Mouse (Mus musculus) liver, embryonic 16.5 days (tissue): ENCODE results near the gene Hcar1. TPM values are rescaled to one million over a fixed set of nuclear protein-coding genes. Genes with fewer than 3 reads are reported as not detected.

Experiments used
- ATAC-seq: fragments of 200-750 bp; cut with Nextera tagmentation; 2 replicates; pipeline ENCODE4 v1.8.0; 2017; ENCODE audit warnings: low read depth, mild to moderate bottlenecking, moderate number of reproducible peaks, moderate library complexity
- H3K27ac ChIP-seq: fragments of 300-500 bp; sonication (generic); 2 replicates; pipeline ENCODE4 v1.5.1; 2014; ENCODE audit warnings: mild to moderate bottlenecking, low read length
- H3K27me3 ChIP-seq: fragments of 300-500 bp; sonication (generic); 2 replicates; pipeline ENCODE4 v1.6.1; 2014; ENCODE audit warnings: low read depth, low read length, mixed read lengths; ENCODE audit not compliant: control insufficient read depth, insufficient read depth
- H3K36me3 ChIP-seq: fragments of 300-500 bp; sonication (generic); 2 replicates; pipeline ENCODE4 v1.6.1; 2014; ENCODE audit warnings: mild to moderate bottlenecking; ENCODE audit not compliant: control insufficient read depth, insufficient read depth
- H3K4me1 ChIP-seq: fragments of 300-500 bp; sonication (generic); 2 replicates; pipeline ENCODE4 v1.6.1; 2014; ENCODE audit warnings: low read depth, low read length, mixed read lengths; ENCODE audit not compliant: control insufficient read depth
- H3K4me2 ChIP-seq: fragments of 300-500 bp; sonication (generic); 2 replicates; pipeline ENCODE4 v1.6.1; 2014; ENCODE audit warnings: low read depth, low read length, mixed read lengths
- H3K4me3 ChIP-seq: fragments of 300-500 bp; sonication (generic); 2 replicates; pipeline ENCODE4 v1.5.1; 2014; ENCODE audit warnings: low read depth, mild to moderate bottlenecking, low read length
- H3K9ac ChIP-seq: fragments of 300-500 bp; sonication (generic); 2 replicates; pipeline ENCODE4 v1.6.1; 2014; ENCODE audit warnings: low read depth, low read length
- H3K9me3 ChIP-seq: fragments of 300-500 bp; sonication (generic); replicated peaks from 2 replicates; pipeline ENCODE4 v1.6.1; 2016; ENCODE audit warnings: low read length; ENCODE audit not compliant: control insufficient read depth
- WGBS: fragments of 180-500 bp; shearing (Covaris S2); extraction: QIAGEN DNeasy Blood & Tissue Kit; methylation state at CpG from one replicate; pipeline ENCODE4 v1.1.7; 2014; ENCODE audit not compliant: insufficient replicate concordance; 5-methylcytosine and 5-hydroxymethylcytosine counted together
- polyA plus RNA-seq: library from polyadenylated mRNA; unstranded; fragments of >200 nt; fragmentation: Nextera tagmentation; extraction: Ambion mirVana; gene quantifications from 2 replicates; pipeline ENCODE4 v1.2.1, GENCODE M21; 2015

The Hcar1 gene
- polyA plus RNA-seq = 0.08 and 0.15 TPM in 2 replicates

DNA sequence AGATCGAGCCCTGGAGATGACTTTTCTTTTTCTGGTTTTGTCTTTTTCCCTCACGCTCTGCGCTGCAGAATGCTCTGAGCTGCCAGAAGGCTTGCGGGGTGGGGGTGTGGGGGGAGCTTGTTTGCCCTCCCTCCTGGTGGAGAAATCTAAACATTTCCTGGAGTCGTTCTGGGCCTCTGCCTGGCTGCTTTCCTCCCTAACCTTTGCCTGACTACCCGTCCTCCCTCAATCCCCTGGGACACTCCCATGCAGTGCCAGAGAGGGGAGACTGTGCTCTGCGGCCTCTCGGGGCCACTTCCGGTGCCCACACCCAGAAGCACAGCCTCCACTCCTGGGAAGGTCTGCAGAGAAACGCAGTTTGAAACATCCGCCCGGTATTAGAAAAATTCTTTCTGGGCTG lies at the start of gene Hcar1:
TSS of gene Hcar1 (minus strand) at position 93 of the 400 bp plus-strand sequence.
- H3K36me3 ChIP-seq = no peaks in the 10 kb centered on the region
- H3K27ac ChIP-seq = no peak within 1 kb of the TSS
- 50% methylated on average over 12 of the region's 12 CpGs for WGBS
- ATAC-seq = no peak
- H3K9ac ChIP-seq = no peak within 1 kb of the TSS
- no peak within 1 kb of the TSS for H3K4me3 ChIP-seq
- H3K4me1 ChIP-seq = no peaks in the 10 kb centered on the region
- no peak within 1 kb of the TSS; the same call in 1 of the 2 replicates for H3K4me2 ChIP-seq
- H3K27me3 ChIP-seq = no peaks in the 10 kb centered on the region
- no peaks in the 10 kb centered on the region for H3K9me3 ChIP-seq

DNA sequence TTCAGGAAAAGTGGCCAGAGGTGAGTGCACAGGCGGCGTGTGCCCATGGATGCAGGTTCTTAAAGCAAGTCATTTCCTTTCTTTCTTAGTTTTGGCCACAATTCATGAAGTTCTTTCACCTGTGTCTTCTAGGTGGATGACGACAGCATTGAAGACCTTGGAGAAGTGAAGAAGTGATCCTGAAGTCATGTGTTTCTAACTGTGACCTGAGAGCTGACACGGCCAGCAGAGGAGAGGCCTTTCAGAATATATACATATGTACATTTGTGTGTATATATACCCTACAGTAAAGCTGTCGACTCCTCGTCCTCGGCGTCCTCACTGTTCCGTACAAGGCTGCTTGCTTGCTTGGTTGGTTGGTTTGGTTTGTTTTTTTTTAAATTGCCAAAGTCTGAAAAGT lies 47.3 kb upstream of the Hcar1 start, which contains the start of gene Gm43518:
TSS of gene Gm43518 (plus strand) at position 301 of the 400 bp plus-strand sequence.
- no peaks in the 10 kb centered on the region for H3K27me3 ChIP-seq
- no peak within 1 kb of the TSS for H3K27ac ChIP-seq
- H3K4me1 ChIP-seq = peaks cover 7% of the 10 kb centered on the region
- H3K36me3 ChIP-seq = peaks cover 21% of the 10 kb centered on the region
- no peak within 1 kb of the TSS for H3K4me2 ChIP-seq
- 91% methylated on average over 9 of the region's 9 CpGs for WGBS
- H3K9me3 ChIP-seq = no peaks in the 10 kb centered on the region
- no peak for ATAC-seq
- no peak within 1 kb of the TSS for H3K4me3 ChIP-seq
- H3K9ac ChIP-seq = no peak within 1 kb of the TSS

DNA sequence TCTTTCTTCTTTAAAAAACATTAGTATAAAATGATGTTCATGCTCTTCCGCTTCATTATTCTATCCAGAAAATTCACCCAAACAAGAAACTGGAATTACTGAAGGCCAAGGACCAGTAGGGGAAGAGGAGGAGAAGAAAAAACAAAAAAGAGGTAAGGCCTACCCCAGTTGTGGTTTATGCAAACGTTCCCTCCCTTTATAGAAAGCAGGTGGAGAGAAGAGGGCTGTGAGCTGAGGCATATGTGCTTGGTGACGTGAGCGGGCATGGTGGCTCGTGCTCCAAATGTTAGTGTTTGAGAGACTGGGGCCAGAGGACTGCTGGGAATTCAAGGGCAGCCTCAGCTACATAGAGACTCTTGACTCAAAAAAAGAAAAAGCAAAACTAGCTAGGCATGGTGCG lies 42.3 kb upstream of the Hcar1 start:
- Histone ChIP-seq H3K27me3 (no peaks in the 10 kb centered on the region), H3K27ac (no peak overlapping the region), H3K9me3 (no peaks in the 10 kb centered on the region), H3K4me3 (no peak overlapping the region), H3K36me3 (peaks cover 24% of the 10 kb centered on the region), H3K4me1 (no peaks in the 10 kb centered on the region), H3K9ac (no peak overlapping the region), H3K4me2 (no peak overlapping the region)
- 77% methylated on average over 6 of the region's 6 CpGs for WGBS
- no peak for ATAC-seq

DNA sequence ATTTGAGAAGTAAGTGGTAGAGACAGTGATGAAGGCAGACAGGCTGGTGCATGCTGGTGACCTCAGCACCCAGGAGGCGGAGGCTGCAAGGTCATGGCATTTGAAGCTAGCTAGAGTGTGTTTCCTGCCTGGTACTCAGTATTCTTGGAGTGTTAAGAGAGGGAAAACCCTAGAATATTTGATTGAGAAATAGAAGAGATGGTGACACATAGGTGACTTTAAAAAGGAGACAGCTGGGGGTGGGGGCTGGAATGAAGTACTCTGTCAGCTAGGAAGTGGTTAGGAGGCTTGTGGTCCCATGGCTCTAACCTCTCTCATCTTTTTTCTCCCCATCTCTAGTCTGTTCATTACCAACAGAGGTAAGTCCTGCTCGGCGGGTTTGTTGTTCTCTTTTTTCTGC lies 35.0 kb upstream of the Hcar1 start:
- no peaks in the 10 kb centered on the region for H3K9me3 ChIP-seq
- no peak overlapping the region for H3K4me3 ChIP-seq
- H3K27me3 ChIP-seq = no peaks in the 10 kb centered on the region
- H3K9ac ChIP-seq = no peak overlapping the region
- no peak overlapping the region for H3K27ac ChIP-seq
- no peak overlapping the region for H3K4me2 ChIP-seq
- peaks cover 14% of the 10 kb centered on the region for H3K36me3 ChIP-seq
- no peak for ATAC-seq
- H3K4me1 ChIP-seq = no peaks in the 10 kb centered on the region
- WGBS = 62% methylated on average over 3 of the region's 3 CpGs

DNA sequence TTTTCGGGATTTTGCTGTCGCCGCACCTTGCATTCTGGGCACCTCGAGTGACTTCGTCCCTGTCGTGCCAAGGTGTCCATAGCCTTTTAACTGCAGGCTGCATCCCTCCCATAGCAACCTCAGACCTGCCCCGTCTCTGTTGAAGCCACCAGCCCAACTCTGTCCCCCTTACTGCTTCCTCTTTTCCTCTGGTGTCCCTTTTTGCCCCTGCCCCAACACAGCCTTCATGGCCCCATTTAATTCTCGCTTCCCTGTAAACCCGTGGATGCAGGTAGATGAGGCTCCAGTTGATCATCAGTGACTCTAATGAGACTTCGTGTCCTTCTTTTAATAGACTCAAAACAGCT lies 27.8 kb upstream of the Hcar1 start:
- 1% methylated on average over 10 of the region's 10 CpGs for WGBS
- Histone ChIP-seq H3K9me3 (no peaks in the 10 kb centered on the region), H3K9ac (peak overlapping the region; percentile 96), H3K4me2 (peak overlapping the region; percentile 99), H3K27me3 (no peaks in the 10 kb centered on the region), H3K4me1 (peaks cover 15% of the 10 kb centered on the region), H3K36me3 (no peaks in the 10 kb centered on the region; the same call in 1 of the 2 replicates), H3K27ac (peak overlapping the region; percentile 70), H3K4me3 (peak overlapping the region; percentile 93)
- ATAC-seq = no peak

DNA sequence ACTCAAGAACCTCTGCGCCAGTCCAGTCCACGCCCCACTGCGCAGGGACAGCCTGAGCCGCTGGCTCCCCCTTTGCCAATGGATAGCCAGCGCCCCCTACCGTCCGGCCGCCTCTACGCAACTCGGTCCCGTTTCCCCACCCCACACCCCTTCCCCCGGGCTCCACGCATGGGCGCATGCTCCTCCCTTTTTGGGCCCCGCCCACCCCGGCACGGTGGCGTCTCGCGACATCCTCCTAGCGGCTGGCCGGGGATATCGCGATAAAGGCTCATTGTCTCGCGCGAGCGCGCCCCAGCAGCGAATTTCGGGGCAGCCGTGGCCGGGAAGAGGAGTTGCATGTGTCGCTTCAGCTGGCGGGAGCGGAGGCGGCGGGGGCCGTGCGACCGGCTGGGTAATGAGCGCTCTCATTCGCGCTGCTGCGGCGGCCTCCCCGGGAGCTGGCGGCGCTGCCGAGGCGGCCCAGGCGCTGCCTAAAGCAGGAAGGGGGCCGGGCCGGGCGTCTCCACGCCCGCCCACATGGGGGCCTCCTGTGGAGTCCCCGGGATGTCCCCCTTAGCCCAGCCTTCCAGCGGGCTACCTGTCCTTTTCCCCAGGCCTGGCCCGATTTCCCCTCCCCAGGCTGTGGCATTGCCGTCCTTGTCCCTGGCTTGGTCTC lies 27.3 kb upstream of the Hcar1 start, which contains the start of gene Denr:
TSS of gene Denr (plus strand) at position 200 of the 655 bp plus-strand sequence.
- H3K4me1 ChIP-seq = peaks cover 15% of the 10 kb centered on the region
- peak within 1 kb of the TSS; percentile 70 for H3K27ac ChIP-seq
- peak within 1 kb of the TSS; percentile 93 for H3K4me3 ChIP-seq
- H3K9ac ChIP-seq = peak within 1 kb of the TSS; percentile 96
- peak within 1 kb of the TSS; percentile 99 for H3K4me2 ChIP-seq
- H3K36me3 ChIP-seq = no peaks in the 10 kb centered on the region; the same call in 1 of the 2 replicates
- ATAC-seq = peak; percentile 94
- no peaks in the 10 kb centered on the region for H3K27me3 ChIP-seq
- H3K9me3 ChIP-seq = no peaks in the 10 kb centered on the region
- WGBS = under 1% methylated on average over 61 of the region's 61 CpGs

DNA sequence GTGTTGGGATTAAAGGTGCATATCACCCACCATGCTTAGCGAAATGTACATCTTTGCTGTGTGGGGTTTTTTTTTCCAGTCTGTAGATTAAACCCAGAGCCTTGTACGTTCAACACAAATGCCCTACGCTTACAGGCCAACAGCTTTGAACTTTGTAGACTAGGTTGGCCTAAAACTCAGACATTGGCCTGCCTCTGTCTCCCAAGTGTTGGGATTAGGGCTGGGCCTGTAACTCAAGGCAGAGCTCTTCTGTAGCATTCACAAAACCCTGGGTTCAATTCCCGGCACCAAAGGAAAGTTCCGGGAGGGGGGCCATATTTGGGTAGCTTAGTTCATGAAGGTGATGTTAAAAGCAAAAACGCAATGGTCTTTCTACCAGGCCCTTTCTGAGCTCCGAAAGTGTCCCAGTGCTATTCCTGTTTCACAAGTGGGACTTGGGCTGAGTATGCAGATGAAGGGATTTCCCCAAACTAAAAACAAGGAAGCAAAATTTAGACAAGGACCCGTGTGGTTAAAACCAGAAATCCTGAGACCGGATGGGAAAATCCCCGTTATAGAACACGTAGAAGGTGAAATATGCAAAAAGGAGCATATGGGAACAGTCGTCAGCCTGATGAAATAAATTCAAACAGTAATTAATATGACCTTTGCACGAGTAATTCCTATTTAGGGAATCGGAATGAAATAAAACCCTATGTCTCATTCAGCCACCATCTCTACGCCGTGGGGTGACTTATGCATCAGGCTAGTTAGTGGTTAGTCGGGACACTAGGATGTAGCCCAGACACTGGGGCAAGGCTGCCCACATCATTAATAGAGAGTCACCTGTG lies 26.5 kb upstream of the Hcar1 start:
- peaks cover 15% of the 10 kb centered on the region for H3K4me1 ChIP-seq
- no peaks in the 10 kb centered on the region for H3K9me3 ChIP-seq
- no peaks in the 10 kb centered on the region; the same call in 1 of the 2 replicates for H3K36me3 ChIP-seq
- H3K9ac ChIP-seq = no peak overlapping the region
- H3K4me2 ChIP-seq = peak overlapping the region; percentile 99
- H3K27me3 ChIP-seq = no peaks in the 10 kb centered on the region
- H3K27ac ChIP-seq = no peak overlapping the region
- peak overlapping the region; percentile 93 for H3K4me3 ChIP-seq
- ATAC-seq = no peak
- 58% methylated on average over 17 of the region's 17 CpGs for WGBS

DNA sequence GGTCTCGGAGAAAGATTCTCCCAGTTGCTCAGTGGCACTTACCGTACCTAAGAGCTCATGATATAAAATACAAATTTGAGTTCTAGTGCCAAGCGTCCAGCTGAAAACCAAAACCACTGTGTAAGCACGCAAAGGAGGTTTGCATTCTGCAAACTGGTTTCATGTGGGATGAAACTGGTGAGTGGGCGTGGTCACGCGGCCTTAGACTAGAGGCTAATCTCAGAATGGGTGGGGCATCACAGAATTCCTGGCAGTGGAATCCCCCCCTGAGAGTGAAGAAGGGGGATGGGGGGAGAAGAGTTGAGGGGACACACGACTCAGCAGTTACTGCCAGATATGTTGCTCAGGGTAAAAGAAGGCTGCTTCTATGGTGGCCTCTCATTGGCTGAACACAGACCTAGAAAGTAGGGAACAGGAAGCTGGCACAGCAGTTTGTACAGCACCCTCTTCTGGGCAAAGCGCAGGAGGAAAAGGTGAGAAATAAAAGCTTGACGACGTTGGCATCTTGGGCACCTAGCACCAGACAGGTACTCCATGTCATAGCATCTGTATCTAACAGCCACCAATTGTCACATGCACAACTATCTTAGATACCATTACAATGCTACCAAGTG lies 24.3 kb upstream of the Hcar1 start:
- Histone ChIP-seq H3K9me3 (no peaks in the 10 kb centered on the region), H3K4me2 (no peak overlapping the region), H3K27ac (no peak overlapping the region), H3K4me3 (no peak overlapping the region), H3K9ac (no peak overlapping the region), H3K36me3 (no peaks in the 10 kb centered on the region), H3K27me3 (no peaks in the 10 kb centered on the region), H3K4me1 (peaks cover 15% of the 10 kb centered on the region)
- no peak for ATAC-seq
- 60% methylated on average over 11 of the region's 11 CpGs for WGBS
